In the genomic region with DNA sequence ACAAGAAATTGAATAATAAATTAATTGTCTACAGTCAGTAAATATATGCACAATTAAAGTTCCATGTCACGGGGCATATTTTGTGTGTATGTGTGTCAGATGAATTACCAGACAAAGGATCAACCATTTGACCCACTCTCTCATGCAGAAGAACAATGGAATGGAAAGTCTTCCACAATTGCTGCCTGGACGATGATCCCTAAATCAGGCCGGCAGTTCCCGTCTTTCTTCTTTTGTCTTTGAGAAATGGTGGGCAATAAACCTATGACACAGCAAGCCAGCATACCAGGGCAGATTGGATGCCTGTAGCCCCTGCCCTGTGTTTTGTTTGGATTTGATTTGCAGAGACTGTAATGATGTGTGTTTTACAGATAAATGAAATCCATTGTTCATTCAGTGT, we compare ENCODE assay signal across 21 mouse cellular contexts.
"Had no signal": no experiment of that assay in that cellular context is flagged by ENCODE, and none has a peak within 500 bp of the region (broad histone marks: within the 10 kb centered on the region; RNA-seq: fewer than 3 reads in every experiment).

No protein-coding gene starts in this region.

- H3K9ac ChIP-seq: kidney, embryonic 15.5 days; limb, embryonic 12.5 days; limb, embryonic 15.5 days; liver, embryonic 14.5 days; liver, postnatal 0 days; lung, embryonic 14.5 days had no signal

- H3K4me1 ChIP-seq: kidney, embryonic 15.5 days; limb, embryonic 12.5 days; limb, embryonic 15.5 days; megakaryocyte, embryonic 14.5 days had no signal

- H3K4me2 ChIP-seq: kidney, embryonic 15.5 days; limb, embryonic 12.5 days; limb, embryonic 15.5 days; liver, embryonic 11.5 days; lung, embryonic 14.5 days; midbrain, embryonic 11.5 days had no signal

- H3K36me3 ChIP-seq: kidney, embryonic 15.5 days; limb, embryonic 12.5 days; limb, embryonic 15.5 days had no signal

- ATAC-seq: liver, postnatal 0 days had no signal

- DNase-seq: kidney, adult 11 months; kidney, adult 8-10 months; kidney, postnatal 10 days; kidney, postnatal 4 days; left cerebral cortex, postnatal 4 days; liver, postnatal 0 days; lung, embryonic 14.5 days; lung, postnatal 10 days; lung, postnatal 36 days; midbrain, embryonic 14.5 days; thymus, adult 2 months; thymus, postnatal 14 days; thymus, postnatal 4 days had no signal

- H3K27ac ChIP-seq: kidney, embryonic 15.5 days; limb, embryonic 12.5 days; limb, embryonic 15.5 days; liver, embryonic 14.5 days; stomach, postnatal 0 days had no signal

- H3K27me3 ChIP-seq: kidney, embryonic 15.5 days; limb, embryonic 12.5 days; limb, embryonic 15.5 days; megakaryocyte, embryonic 14.5 days had no signal

- H3K4me3 ChIP-seq: kidney, embryonic 15.5 days; limb, embryonic 12.5 days; limb, embryonic 15.5 days; megakaryocyte, embryonic 14.5 days had no signal

- H3K9me3 ChIP-seq: kidney, embryonic 15.5 days; limb, embryonic 12.5 days; limb, embryonic 15.5 days had no signal
